Mouse (Mus musculus) liver, embryonic 12.5 days (tissue): ENCODE measurements around the gene Coch. TPM values are rescaled to one million over a fixed set of nuclear protein-coding genes. Genes with fewer than 3 reads are reported as not detected.

ENCODE experiments used
- ATAC-seq: fragments of 200-750 bp; cut with Nextera tagmentation; 2 replicates; pipeline ENCODE4 v1.8.0; 2017; ENCODE audit warnings: moderate number of reproducible peaks, mild to moderate bottlenecking, moderate library complexity
- H3K27ac ChIP-seq: fragments of 300-500 bp; sonication (generic); 2 replicates; pipeline ENCODE4 v1.5.1; 2016; ENCODE audit warnings: mild to moderate bottlenecking
- H3K27me3 ChIP-seq: fragments of 300-500 bp; sonication (generic); replicated peaks from 2 replicates; pipeline ENCODE4 v1.6.1; 2016; ENCODE audit warnings: mild to moderate bottlenecking, moderate library complexity
- H3K36me3 ChIP-seq: fragments of 300-500 bp; sonication (generic); 2 replicates; pipeline ENCODE4 v1.6.1; 2016; ENCODE audit warnings: mild to moderate bottlenecking, moderate library complexity
- H3K4me1 ChIP-seq: fragments of 300-500 bp; sonication (generic); 2 replicates; pipeline ENCODE4 v1.6.1; 2016
- H3K4me2 ChIP-seq: fragments of 300-500 bp; sonication (generic); 2 replicates; pipeline ENCODE4 v1.6.1; 2016; ENCODE audit warnings: mild to moderate bottlenecking, moderate library complexity
- H3K4me3 ChIP-seq: fragments of 300-500 bp; sonication (generic); 2 replicates; pipeline ENCODE4 v1.5.1; 2016; ENCODE audit warnings: mild to moderate bottlenecking, moderate library complexity
- H3K9ac ChIP-seq: fragments of 300-500 bp; sonication (generic); 2 replicates; pipeline ENCODE4 v1.6.1; 2016; ENCODE audit warnings: mild to moderate bottlenecking, moderate library complexity
- H3K9me3 ChIP-seq: fragments of 300-500 bp; sonication (generic); replicated peaks from 2 replicates; pipeline ENCODE4 v1.6.1; 2016; ENCODE audit warnings: mild to moderate bottlenecking, moderate library complexity
- WGBS: fragments of 180-500 bp; shearing (Covaris S2); methylation state at CpG from one replicate; pipeline ENCODE4 v1.1.7; 2016; ENCODE audit not compliant: insufficient replicate concordance; 5-methylcytosine and 5-hydroxymethylcytosine counted together
- polyA plus RNA-seq: library from polyadenylated mRNA; unstranded; fragments of >200 nt; fragmentation: Nextera tagmentation; extraction: Ambion mirVana; gene quantifications from 2 replicates; pipeline ENCODE4 v1.2.1, GENCODE M21; 2016

Coch gene
- polyA plus RNA-seq, 1 experiment from 2014 or later: 0.32 TPM

GRCm38 (mm10) chr12:51594030-51594470, 909 bp downstream of the Coch start:
- H3K9ac ChIP-seq: no peak overlapping the region
- no peak for ATAC-seq
- H3K9me3 ChIP-seq: no peaks in the 10 kb centered on the region
- 4% methylated on average over 18 of the region's 18 CpGs for WGBS
- H3K36me3 ChIP-seq: no peaks in the 10 kb centered on the region
- peaks cover 70% of the 10 kb centered on the region for H3K27me3 ChIP-seq
- H3K4me2 ChIP-seq: peak overlapping the region; percentile 68
- H3K4me3 ChIP-seq: peak overlapping the region; percentile 51
- peaks cover 11% of the 10 kb centered on the region for H3K4me1 ChIP-seq
- H3K27ac ChIP-seq: no peak overlapping the region

GRCm38 (mm10) chr12:51603306-51603705, 10.2 kb downstream of the Coch start:
- Histone ChIP-seq H3K4me1 (no peaks in the 10 kb centered on the region), H3K9me3 (no peaks in the 10 kb centered on the region), H3K4me3 (no peak overlapping the region), H3K9ac (no peak overlapping the region), H3K4me2 (no peak overlapping the region), H3K27me3 (no peaks in the 10 kb centered on the region), H3K27ac (no peak overlapping the region), H3K36me3 (peaks cover 17% of the 10 kb centered on the region)
- no peak for ATAC-seq
- 88% methylated on average over 10 of the region's 10 CpGs for WGBS

- Histone ChIP-seq H3K4me2 (no peak overlapping the region), H3K4me3 (no peak overlapping the region), H3K9me3 (no peaks in the 10 kb centered on the region), H3K36me3 (peaks cover 34% of the 10 kb centered on the region), H3K4me1 (no peaks in the 10 kb centered on the region), H3K27ac (no peak overlapping the region), H3K9ac (no peak overlapping the region), H3K27me3 (no peaks in the 10 kb centered on the region)
- 80% methylated on average over 4 of the region's 4 CpGs for WGBS
- no peak for ATAC-seq
Observed at GRCm38 (mm10) chr12:51606138-51606537, 13.0 kb downstream of the Coch start.

GRCm38 (mm10) chr12:51612361-51612760, 19.2 kb downstream of the Coch start:
- 86% methylated on average over 5 of the region's 5 CpGs for WGBS
- no peak overlapping the region for H3K9ac ChIP-seq
- no peak overlapping the region for H3K4me2 ChIP-seq
- H3K4me1 ChIP-seq: no peaks in the 10 kb centered on the region
- no peak overlapping the region for H3K27ac ChIP-seq
- H3K27me3 ChIP-seq: no peaks in the 10 kb centered on the region
- peaks cover 76% of the 10 kb centered on the region for H3K36me3 ChIP-seq
- no peaks in the 10 kb centered on the region for H3K9me3 ChIP-seq
- no peak for ATAC-seq
- no peak overlapping the region for H3K4me3 ChIP-seq

- peaks cover 65% of the 10 kb centered on the region for H3K36me3 ChIP-seq
- H3K4me2 ChIP-seq: no peak overlapping the region
- H3K4me1 ChIP-seq: no peaks in the 10 kb centered on the region
- no peaks in the 10 kb centered on the region for H3K27me3 ChIP-seq
- ATAC-seq: no peak
- H3K9me3 ChIP-seq: no peaks in the 10 kb centered on the region
- no peak overlapping the region for H3K9ac ChIP-seq
- no peak overlapping the region for H3K4me3 ChIP-seq
- no peak overlapping the region for H3K27ac ChIP-seq
Observed at GRCm38 (mm10) chr12:51620572-51620971, 27.4 kb downstream of the Coch start.

- Histone ChIP-seq H3K4me2 (no peak overlapping the region), H3K9ac (no peak overlapping the region), H3K4me1 (no peaks in the 10 kb centered on the region), H3K27ac (no peak overlapping the region), H3K4me3 (no peak overlapping the region), H3K36me3 (peaks cover 65% of the 10 kb centered on the region), H3K27me3 (no peaks in the 10 kb centered on the region), H3K9me3 (no peaks in the 10 kb centered on the region)
- 72% methylated on average over 5 of the region's 5 CpGs for WGBS
- ATAC-seq: no peak
Observed at GRCm38 (mm10) chr12:51621161-51621560, 28.0 kb downstream of the Coch start.

GRCm38 (mm10) chr12:51622670-51623365, 29.7 kb downstream of the Coch start:
- Histone ChIP-seq H3K4me1 (no peaks in the 10 kb centered on the region), H3K9ac (no peak overlapping the region), H3K27ac (no peak overlapping the region), H3K9me3 (no peaks in the 10 kb centered on the region), H3K36me3 (peaks cover 55% of the 10 kb centered on the region), H3K4me3 (no peak overlapping the region), H3K27me3 (no peaks in the 10 kb centered on the region), H3K4me2 (no peak overlapping the region)
- 82% methylated on average over 5 of the region's 5 CpGs for whole genome bisulfite sequencing
- no peak for ATAC-seq

GRCm38 (mm10) chr12:51623366-51623694, 30.2 kb downstream of the Coch start:
- Histone ChIP-seq H3K27ac (no peak overlapping the region), H3K27me3 (no peaks in the 10 kb centered on the region), H3K4me2 (no peak overlapping the region), H3K4me1 (no peaks in the 10 kb centered on the region), H3K4me3 (no peak overlapping the region), H3K36me3 (peaks cover 50% of the 10 kb centered on the region), H3K9ac (no peak overlapping the region), H3K9me3 (no peaks in the 10 kb centered on the region)
- no peak for ATAC-seq

- no peak for ATAC-seq
- Histone ChIP-seq H3K9me3 (no peaks in the 10 kb centered on the region), H3K27ac (no peak overlapping the region), H3K9ac (no peak overlapping the region), H3K4me1 (peaks cover 19% of the 10 kb centered on the region), H3K27me3 (no peaks in the 10 kb centered on the region), H3K4me2 (no peak overlapping the region), H3K36me3 (peaks cover 8% of the 10 kb centered on the region; the same call in 1 of the 2 replicates), H3K4me3 (no peak overlapping the region)
- WGBS: 77% methylated on average over 4 of the region's 4 CpGs
Observed at GRCm38 (mm10) chr12:51633481-51633880, 40.3 kb downstream of the Coch start.

GRCm38 (mm10) chr12:51636260-51636659, 43.1 kb downstream of the Coch start:
- Histone ChIP-seq H3K9ac (no peak overlapping the region), H3K4me3 (no peak overlapping the region), H3K9me3 (no peaks in the 10 kb centered on the region), H3K4me1 (peaks cover 23% of the 10 kb centered on the region), H3K27ac (0 out of 2 replicates have a peak overlapping the region, but pooled peaks have one; percentile 22), H3K36me3 (peaks cover 8% of the 10 kb centered on the region; the same call in 1 of the 2 replicates), H3K27me3 (no peaks in the 10 kb centered on the region), H3K4me2 (no peak overlapping the region)
- peak; percentile 77 for ATAC-seq
- WGBS: 83% methylated on average over 2 of the region's 2 CpGs

- Histone ChIP-seq H3K4me3 (no peak overlapping the region), H3K4me2 (no peak overlapping the region), H3K27me3 (no peaks in the 10 kb centered on the region), H3K4me1 (peaks cover 28% of the 10 kb centered on the region), H3K36me3 (peaks cover 9% of the 10 kb centered on the region; the same call in 1 of the 2 replicates), H3K9me3 (no peaks in the 10 kb centered on the region), H3K9ac (no peak overlapping the region), H3K27ac (no peak overlapping the region)
- WGBS: 38% methylated on average over 2 of the region's 2 CpGs
- peak; percentile 59; the same call in 1 of the 2 replicates for ATAC-seq
Observed at GRCm38 (mm10) chr12:51636689-51637470, 43.7 kb downstream of the Coch start.

GRCm38 (mm10) chr12:51641871-51642270, 48.7 kb downstream of the Coch start:
- H3K9me3 ChIP-seq: no peaks in the 10 kb centered on the region
- 0 out of 2 replicates have a peak overlapping the region, but pooled peaks have one; percentile 40 for H3K27ac ChIP-seq
- H3K4me1 ChIP-seq: peaks cover 34% of the 10 kb centered on the region
- no peak overlapping the region for H3K9ac ChIP-seq
- H3K36me3 ChIP-seq: peaks cover 12% of the 10 kb centered on the region
- H3K4me2 ChIP-seq: no peak overlapping the region
- H3K4me3 ChIP-seq: no peak overlapping the region
- peak; percentile 77 for ATAC-seq
- no peaks in the 10 kb centered on the region for H3K27me3 ChIP-seq
- WGBS: 26% methylated on average over 6 of the region's 6 CpGs
